Mouse (Mus musculus): ENCODE measurements around the gene Lnpep.

Gene Lnpep

DNA sequence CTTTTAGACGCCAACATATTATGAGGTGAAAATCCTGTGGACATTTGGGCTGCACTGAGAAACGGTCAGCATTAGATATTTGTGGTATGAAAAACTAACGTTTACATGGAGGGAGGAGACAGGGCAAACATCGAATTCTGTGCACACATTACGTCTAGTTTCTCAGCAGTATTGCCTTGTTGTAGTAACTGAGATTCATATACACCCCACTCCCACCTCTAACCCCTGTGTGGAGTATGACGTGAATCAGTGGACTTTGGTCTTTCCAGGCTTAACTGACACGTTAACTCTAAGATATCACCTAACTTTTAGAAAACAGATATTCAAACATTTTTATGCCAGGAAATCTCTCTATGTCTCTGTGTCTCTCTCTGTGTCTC, 133.2 kb downstream of the Lnpep start:
- no peak for DNase-seq

GRCm38 (mm10) chr17:17490820-17491621, 133.8 kb downstream of the Lnpep start:
- DNase-seq, result peak; percentile 16

DNA sequence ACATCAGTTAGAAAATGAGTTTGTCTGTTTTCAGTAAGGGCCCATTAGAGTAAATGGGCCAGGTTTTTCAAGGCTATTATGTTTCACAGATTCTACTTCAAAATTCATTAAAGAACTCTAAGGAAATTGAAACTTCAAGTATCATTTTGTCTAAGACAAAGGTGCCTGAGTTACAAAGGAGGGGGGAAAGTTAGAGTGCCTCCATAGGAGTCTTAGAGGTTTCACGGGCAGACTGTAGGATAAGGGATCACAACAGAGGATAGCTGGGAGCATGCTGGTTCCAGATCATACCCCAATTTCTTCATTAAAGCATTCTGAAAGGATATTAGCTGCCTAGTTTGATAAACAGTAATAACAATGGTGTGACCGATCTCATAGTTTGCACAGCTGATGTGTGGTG, 139.1 kb downstream of the Lnpep start:
- DNase-seq, result no peak
